ENCODE assay signal across 9 mouse cellular contexts in genomic region chr4:148902919-148903727, GRCm38 (mm10).
DNase-seq lines count a peak whose midpoint lies in the region; ATAC-seq and TF ChIP-seq lines count a peak whose summit lies in the region.
"Had no signal": no experiment of that assay in that cellular context is flagged by ENCODE, and none has a peak within 500 bp of the region (broad histone marks: within the 10 kb centered on the region; RNA-seq: fewer than 3 reads in every experiment).

No protein-coding gene starts in this region.

- no peak for TF ChIP-seq POLR2A in bone marrow macrophage, adult 2 months (IDR thresholded peaks at IDR 0.05; ENCODE audit: borderline replicate concordance, low read depth, low read length)

- no peaks in the 10 kb centered on the region for H3K36me3 ChIP-seq in liver, embryonic 12.5 days
- no peaks in the 10 kb centered on the region for H3K36me3 ChIP-seq in heart, embryonic 15.5 days
- no peaks in the 10 kb centered on the region for H3K36me3 ChIP-seq in neural tube, embryonic 15.5 days
- H3K36me3 ChIP-seq: embryonic facial prominence, embryonic 12.5 days had no signal

- H3K4me2 ChIP-seq in liver, embryonic 12.5 days: no peak overlapping the region
- peak overlapping the region; percentile 77 for H3K4me2 ChIP-seq in heart, embryonic 15.5 days
- H3K4me2 ChIP-seq in neural tube, embryonic 15.5 days: peak overlapping the region; percentile 99

- no peak overlapping the region for H3K27ac ChIP-seq in liver, embryonic 12.5 days
- H3K27ac ChIP-seq in bone marrow macrophage, adult 2 months (ENCODE audit: insufficient read depth, low read depth, low read length): no peak overlapping the region
- H3K27ac ChIP-seq in heart, embryonic 15.5 days: peak overlapping the region; percentile 90
- 0 out of 2 replicates have a peak overlapping the region, but pooled peaks have one; percentile 25 for H3K27ac ChIP-seq in neural tube, embryonic 15.5 days (replicated peaks)
- H3K27ac ChIP-seq: embryonic facial prominence, embryonic 12.5 days had no signal

- peak; percentile 83 for TF ChIP-seq CTCF in bone marrow macrophage, adult 2 months (IDR thresholded peaks at IDR 0.05; ENCODE audit: low read depth, low read length)

- H3K4me1 ChIP-seq in liver, embryonic 12.5 days: peaks cover 24% of the 10 kb centered on the region
- H3K4me1 ChIP-seq in bone marrow macrophage, adult 2 months (ENCODE audit: control insufficient read depth, insufficient read depth, low read length): no peaks in the 10 kb centered on the region
- H3K4me1 ChIP-seq in heart, embryonic 15.5 days (replicated peaks): peaks cover 71% of the 10 kb centered on the region
- peaks cover 72% of the 10 kb centered on the region for H3K4me1 ChIP-seq in neural tube, embryonic 15.5 days

- no peaks in the 10 kb centered on the region for H3K9me3 ChIP-seq in liver, embryonic 12.5 days (replicated peaks)
- H3K9me3 ChIP-seq in heart, embryonic 15.5 days (replicated peaks): no peaks in the 10 kb centered on the region
- no peaks in the 10 kb centered on the region for H3K9me3 ChIP-seq in neural tube, embryonic 15.5 days (replicated peaks)
- H3K9me3 ChIP-seq: embryonic facial prominence, embryonic 12.5 days had no signal

- 9% methylated on average over 8 of the region's 8 CpGs for WGBS in liver, embryonic 12.5 days (ENCODE audit: insufficient replicate concordance)
- 23% methylated on average over 8 of the region's 8 CpGs for WGBS in heart, embryonic 15.5 days
- 10% methylated on average over 8 of the region's 8 CpGs for WGBS in large intestine, adult 2 months
- 31% methylated on average over 8 of the region's 8 CpGs for WGBS in neural tube, embryonic 15.5 days

- intact Hi-C loops in left cerebral cortex, postnatal 14 days (cut with DNase I): loop anchor here (5.0 kb wide), 1 partner anchor 91 kb away; no protein-coding TSS in a partner anchor

- H3K27me3 ChIP-seq in liver, embryonic 12.5 days (replicated peaks): peaks cover 92% of the 10 kb centered on the region
- peaks cover 17% of the 10 kb centered on the region for H3K27me3 ChIP-seq in heart, embryonic 15.5 days
- peaks cover 59% of the 10 kb centered on the region for H3K27me3 ChIP-seq in neural tube, embryonic 15.5 days (replicated peaks)

- H3K9ac ChIP-seq in liver, embryonic 12.5 days: no peak overlapping the region
- peak overlapping the region; percentile 36; the same call in 1 of the 2 replicates for H3K9ac ChIP-seq in heart, embryonic 15.5 days
- H3K9ac ChIP-seq in neural tube, embryonic 15.5 days (replicated peaks): no peak overlapping the region; the same call in 1 of the 2 replicates
- H3K9ac ChIP-seq: embryonic facial prominence, embryonic 12.5 days had no signal

- H3K4me3 ChIP-seq in liver, embryonic 12.5 days: no peak overlapping the region
- no peak overlapping the region for H3K4me3 ChIP-seq in bone marrow macrophage, adult 2 months (ENCODE audit: insufficient read depth, low read length)
- peak overlapping the region; percentile 66 for H3K4me3 ChIP-seq in heart, embryonic 15.5 days
- H3K4me3 ChIP-seq in neural tube, embryonic 15.5 days (replicated peaks): no peak overlapping the region

- ATAC-seq in liver, embryonic 12.5 days: no peak
- no peak for ATAC-seq in heart, embryonic 15.5 days (replicated peaks; ENCODE audit: insufficient number of reproducible peaks, insufficient read depth, low FRiP score, low read depth)
- no peak for ATAC-seq in neural tube, embryonic 15.5 days (ENCODE audit: low FRiP score)

- DNase-seq in liver: peak; percentile 43
- DNase-seq in large intestine, adult 2 months (ENCODE audit: low read depth, low spot score): peak; percentile 89
- peak; percentile 63 for DNase-seq in urinary bladder, postnatal 25 days (ENCODE audit: low spot score)
- DNase-seq in left cerebral cortex, postnatal 14 days (ENCODE audit: low spot score in 2 of 2): no peak

Comparison
In these comparisons a context has a peak if more than half of its experiments do, and no peak if none do; other contexts are left out.
1. DNase-seq: peak in liver (single experiment), large intestine, adult 2 months (single experiment) and urinary bladder, postnatal 25 days (single experiment); none in left cerebral cortex, postnatal 14 days (0 of 2).
2. H3K27ac ChIP-seq: peak in heart, embryonic 15.5 days (single experiment) and neural tube, embryonic 15.5 days (single experiment); none in liver, embryonic 12.5 days (single experiment) and bone marrow macrophage, adult 2 months (single experiment).